Mouse (Mus musculus): ENCODE measurements around the gene Podxl2.

Podxl2 gene

GRCm38 (mm10) chr6:88793243-88793642 lies 81.6 kb downstream of the Podxl2 start:
- DNase-seq: no peak

Measured in layer of hippocampus, adult 9-11 months (tissue).